Mouse (Mus musculus): Measurements from ENCODE around the gene Sema3e.

The Sema3e gene

GRCm38 (mm10) chr5:14073152-14073551 is 48.1 kb downstream of the Sema3e start:
- peak; percentile 20 for DNase-seq (ENCODE audit: low read depth)

- DNase-seq (ENCODE audit: low read depth), result peak; percentile 84
Measured at GRCm38 (mm10) chr5:14088100-14088499, 63.0 kb downstream of the Sema3e start.

GRCm38 (mm10) chr5:14089875-14090608 is 65.0 kb downstream of the Sema3e start:
- DNase-seq (ENCODE audit: low read depth), result no peak

- no peak for DNase-seq (ENCODE audit: low read depth)
Measured at GRCm38 (mm10) chr5:14090609-14090969, 65.5 kb downstream of the Sema3e start.

DNA sequence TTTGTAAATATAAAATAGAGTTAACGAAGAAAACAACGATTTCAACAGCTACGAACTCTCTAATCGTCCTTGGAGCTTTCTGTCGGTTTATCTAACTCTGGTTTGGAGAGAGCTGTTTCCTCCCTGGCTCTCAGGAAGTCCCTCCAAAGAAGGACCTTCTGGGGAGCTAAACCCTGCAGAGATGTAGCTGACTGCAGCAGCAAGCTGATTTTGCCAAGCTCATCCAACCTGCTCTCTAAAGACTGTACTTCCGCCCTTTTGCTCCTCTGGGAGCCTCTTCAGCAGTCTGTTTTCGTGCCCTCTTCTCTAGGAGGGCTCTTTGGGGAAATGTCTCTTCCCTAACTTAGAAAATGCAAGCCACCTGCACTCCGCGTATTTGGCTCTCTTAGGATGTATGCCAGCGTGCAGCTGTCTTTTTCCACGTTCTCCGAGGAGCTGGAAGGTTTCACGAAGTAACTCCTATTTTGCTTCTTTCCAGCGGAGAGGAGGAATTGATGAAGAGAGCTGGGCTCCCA is 67.2 kb downstream of the Sema3e start:
- DNase-seq (ENCODE audit: low read depth), result no peak

DNA sequence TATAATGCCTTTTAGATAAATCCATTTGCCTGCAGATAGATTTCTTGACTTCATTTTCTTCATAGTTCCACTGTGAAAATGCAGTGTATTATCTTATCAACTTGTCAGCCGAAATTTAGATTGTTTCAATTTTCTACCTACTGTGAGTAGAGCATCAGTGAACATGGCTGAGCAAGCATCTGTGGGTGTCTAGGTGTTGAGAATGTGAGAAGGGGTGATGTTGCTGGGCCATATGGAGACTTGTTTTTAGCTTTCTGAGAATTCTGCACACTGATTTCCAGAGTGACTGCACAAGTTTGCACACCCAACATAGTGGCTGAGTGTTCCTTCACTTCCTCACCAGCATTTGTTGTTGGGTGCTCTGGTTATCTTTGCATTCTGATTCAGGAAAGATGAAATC is 71.1 kb downstream of the Sema3e start:
- no peak for DNase-seq (ENCODE audit: low read depth)

- DNase-seq (ENCODE audit: low read depth), result no peak
Measured at GRCm38 (mm10) chr5:14098677-14099076, 73.6 kb downstream of the Sema3e start.

DNA sequence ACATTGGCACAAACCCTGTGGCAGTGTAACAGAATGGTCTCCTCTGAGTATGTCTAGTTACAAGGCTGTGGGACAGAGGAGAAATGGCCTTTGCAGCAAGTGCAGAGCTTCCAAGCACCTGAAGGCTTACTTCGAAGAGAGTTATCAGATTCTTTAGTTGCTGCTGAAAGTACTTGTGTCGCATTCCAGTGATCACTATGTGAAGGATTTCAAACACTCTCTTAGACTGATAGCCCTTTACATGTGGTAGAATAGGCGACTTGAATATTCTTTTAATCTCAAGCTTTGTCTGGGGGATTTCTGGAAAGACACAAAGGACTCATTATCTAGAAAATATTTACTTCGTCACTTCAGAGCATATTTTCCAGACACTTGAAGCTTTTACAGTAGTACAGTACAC is 82.3 kb downstream of the Sema3e start:
- DNase-seq (ENCODE audit: low read depth), result no peak

- DNase-seq (ENCODE audit: low read depth), result no peak
Measured at GRCm38 (mm10) chr5:14109001-14109400, 83.9 kb downstream of the Sema3e start.

DNA sequence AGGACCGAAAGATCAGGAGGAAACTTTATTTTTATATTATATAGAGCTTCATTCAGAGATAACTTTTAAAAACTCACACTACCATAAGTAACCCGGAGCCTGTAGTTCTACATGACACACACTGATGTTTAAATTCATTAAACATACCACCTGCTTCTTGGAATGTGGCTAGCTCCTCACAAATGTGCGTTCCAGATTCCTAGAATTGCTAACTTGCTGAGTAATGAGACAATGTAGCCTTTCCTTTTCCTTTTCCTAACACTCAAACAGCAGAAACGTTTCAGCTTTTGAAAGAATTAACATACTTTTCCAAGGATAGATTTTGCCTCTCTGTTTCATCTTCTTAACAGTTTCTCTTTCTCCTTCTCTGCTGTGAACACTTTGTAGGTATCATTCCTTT is 86.3 kb downstream of the Sema3e start:
- DNase-seq (ENCODE audit: low read depth), result no peak

DNA sequence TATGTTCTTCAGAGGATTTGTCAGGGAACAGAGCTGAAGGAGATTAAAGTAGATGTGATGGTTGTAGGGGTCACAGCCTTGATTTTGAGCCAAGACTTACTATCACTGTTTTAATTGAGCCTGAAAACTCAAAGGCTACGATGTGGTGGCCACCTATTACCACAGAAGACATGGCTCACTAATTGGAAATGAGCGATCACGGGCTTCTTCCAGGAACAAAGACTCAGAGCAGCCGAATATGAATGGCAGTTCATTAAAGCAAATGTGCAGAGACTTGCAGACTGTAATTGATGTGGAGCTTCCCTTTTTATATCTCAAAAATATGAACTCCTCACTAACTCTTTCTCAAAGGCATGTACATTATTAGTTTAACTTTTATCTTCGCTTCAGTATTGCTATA is 96.8 kb downstream of the Sema3e start:
- DNase-seq (ENCODE audit: low read depth), result no peak

GRCm38 (mm10) chr5:14126591-14126990 is 101.5 kb downstream of the Sema3e start:
- DNase-seq (ENCODE audit: low read depth), result no peak

GRCm38 (mm10) chr5:14135929-14136328 is 110.9 kb downstream of the Sema3e start:
- DNase-seq (ENCODE audit: low read depth), result no peak

DNA sequence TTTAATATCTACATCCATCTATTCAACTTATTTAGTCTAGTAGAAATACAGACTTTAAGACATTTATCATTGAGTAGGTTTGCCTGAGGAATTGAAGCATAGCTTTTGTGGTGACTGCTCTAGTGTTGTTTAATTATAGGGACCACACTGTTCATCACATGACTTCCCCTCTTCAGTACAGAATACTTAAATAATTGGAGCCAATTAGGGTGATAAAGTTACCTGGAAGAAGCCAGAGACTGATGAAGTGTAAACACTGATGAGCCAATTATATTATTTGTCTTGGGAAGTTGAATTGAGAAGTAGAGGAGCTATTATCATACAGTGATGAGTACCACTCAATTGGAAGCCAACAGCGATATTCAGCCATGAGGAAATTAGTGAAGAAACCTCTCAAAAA is 113.6 kb downstream of the Sema3e start:
- DNase-seq (ENCODE audit: low read depth), result no peak

- no peak for DNase-seq (ENCODE audit: low read depth)
Measured at GRCm38 (mm10) chr5:14162579-14162978, 137.5 kb downstream of the Sema3e start.

- no peak for DNase-seq (ENCODE audit: low read depth)
Measured at GRCm38 (mm10) chr5:14163280-14163679, 138.2 kb downstream of the Sema3e start.

DNA sequence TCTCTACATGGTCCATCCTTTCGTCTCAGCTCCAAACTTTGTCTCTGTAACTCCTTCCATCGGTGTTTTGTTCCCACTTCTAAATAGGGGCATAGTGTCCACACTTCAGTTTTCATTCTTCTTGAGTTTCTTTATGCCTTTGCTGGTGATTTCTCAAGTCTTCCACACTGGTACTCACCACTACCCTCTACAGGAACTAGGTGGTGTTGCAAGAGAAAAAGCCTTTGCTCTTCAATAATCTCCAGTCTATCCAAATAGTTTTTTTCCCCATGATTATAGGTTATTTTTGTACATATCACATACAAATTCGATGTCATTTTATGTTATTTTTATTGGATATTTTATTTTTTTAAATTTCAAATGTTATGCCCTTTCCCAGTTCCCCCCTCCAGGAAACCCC is 142.7 kb downstream of the Sema3e start:
- DNase-seq (ENCODE audit: low read depth), result peak; percentile 9

GRCm38 (mm10) chr5:14173355-14174183 is 148.5 kb downstream of the Sema3e start:
- no peak for DNase-seq (ENCODE audit: low read depth)

DNA sequence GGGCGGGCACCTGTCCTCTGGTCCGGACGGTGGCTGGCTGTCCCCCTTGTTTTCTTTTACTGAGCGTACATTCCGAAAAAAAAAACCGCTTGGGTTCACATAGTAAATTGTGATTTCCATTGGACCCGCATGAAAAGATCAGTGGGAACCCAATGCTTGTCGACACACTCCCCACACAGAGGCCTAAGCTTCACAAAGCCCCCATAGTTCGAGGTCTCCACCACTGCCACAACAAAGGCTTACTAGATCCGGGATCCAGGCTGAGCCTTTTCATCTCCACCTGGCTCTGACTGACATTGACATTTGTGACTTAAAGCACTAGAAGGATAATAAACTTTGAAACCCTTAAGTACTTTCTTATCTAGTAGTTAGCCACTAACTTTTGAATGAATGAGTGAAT is 155.5 kb downstream of the Sema3e start:
- no peak for DNase-seq (ENCODE audit: low read depth)

GRCm38 (mm10) chr5:14182156-14182555 is 157.1 kb downstream of the Sema3e start:
- DNase-seq (ENCODE audit: low read depth), result no peak

DNA sequence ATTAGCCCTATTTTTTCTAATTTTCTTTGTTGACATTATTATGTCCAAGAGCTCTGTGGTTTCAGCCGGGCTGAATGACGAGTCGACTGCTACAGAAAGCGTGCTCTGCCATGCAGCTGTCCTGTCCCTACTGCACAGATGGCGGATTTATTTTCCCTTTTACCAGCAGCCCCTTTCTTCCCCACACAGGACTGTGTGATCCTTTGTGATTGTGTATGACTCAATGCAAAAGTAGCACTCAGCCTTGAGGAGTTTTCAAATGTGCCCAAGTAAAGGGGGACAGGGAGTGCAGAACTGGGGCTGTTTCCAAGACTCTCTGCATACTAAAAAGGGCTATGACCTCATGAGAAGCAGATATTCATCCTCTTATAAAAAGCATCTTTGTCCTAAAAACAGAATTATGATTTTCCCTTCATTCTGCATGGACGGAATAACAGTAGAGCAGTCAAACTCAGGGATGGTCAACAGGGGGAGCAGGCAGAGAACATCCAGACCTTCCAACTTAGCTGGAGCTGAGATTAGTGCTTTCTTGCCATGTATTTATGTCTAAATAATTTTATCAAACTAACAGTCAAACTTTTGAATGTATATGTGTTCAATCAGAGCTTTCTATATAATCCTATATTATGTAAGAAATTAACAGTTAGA is 170.2 kb downstream of the Sema3e start:
- DNase-seq (ENCODE audit: low read depth), result no peak

- no peak for DNase-seq (ENCODE audit: low read depth)
Measured at GRCm38 (mm10) chr5:14198344-14199040, 173.4 kb downstream of the Sema3e start.

Measured in fibroblast of lung, adult 2 months (primary cell).